Mouse (Mus musculus) WW6 (cell line): ENCODE data around the gene Hyal2.
"Not testable (repeated sequence)": the region's sequence is repeated elsewhere in the genome, so short reads cannot be mapped to it uniquely, and the experiment has no call there.

Experiments
- DNase-seq: peaks from one replicate; pipeline ENCODE4 v3.0.0-alpha.2; 2013; ENCODE audit warnings: low read depth, low spot score

Gene Hyal2

DNA sequence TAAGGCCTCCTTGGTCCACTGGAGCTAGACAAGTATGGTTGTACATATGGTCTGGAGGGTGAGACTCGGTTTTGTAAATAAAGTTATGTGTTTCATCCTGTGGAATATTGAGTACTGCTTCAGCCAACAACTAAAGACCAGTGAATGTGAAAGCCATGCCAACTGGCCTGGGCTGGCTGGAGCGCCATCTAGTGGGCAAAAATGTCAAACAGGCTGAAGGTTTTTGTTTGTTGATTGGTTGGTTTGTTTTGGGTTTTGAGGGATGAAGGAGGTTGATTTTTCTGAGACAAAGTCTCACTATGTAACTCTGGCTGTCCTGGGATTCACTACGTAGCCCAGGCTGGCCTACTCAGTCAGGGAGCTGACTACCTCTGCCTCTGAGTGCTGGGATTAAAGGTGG lies 22.1 kb upstream of the Hyal2 start:
- no peak for DNase-seq

DNA sequence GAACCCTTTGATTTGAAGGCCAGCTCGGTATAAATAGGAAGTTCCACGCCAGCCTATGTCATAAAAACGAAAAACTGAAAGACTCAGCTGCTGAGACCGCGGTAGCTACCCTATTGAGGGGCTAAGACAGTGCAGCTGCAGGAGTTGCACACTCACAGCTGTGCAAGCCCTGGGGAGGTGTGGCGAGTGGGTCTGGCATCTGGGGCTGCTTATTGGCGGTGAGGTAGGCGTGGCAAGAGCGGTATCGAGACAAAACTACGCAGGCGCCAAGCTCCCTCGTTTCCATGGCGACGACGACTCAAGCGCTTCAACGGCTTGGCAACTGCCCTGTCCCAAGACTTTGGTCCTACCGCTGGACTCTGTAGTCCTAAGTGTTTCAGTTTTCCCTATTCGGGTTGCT lies 20.7 kb upstream of the Hyal2 start, which contains the start of gene Zmynd10:
Zmynd10 (plus strand) TSS at position 273 of the 400 bp plus-strand sequence.
- no peak for DNase-seq

DNA sequence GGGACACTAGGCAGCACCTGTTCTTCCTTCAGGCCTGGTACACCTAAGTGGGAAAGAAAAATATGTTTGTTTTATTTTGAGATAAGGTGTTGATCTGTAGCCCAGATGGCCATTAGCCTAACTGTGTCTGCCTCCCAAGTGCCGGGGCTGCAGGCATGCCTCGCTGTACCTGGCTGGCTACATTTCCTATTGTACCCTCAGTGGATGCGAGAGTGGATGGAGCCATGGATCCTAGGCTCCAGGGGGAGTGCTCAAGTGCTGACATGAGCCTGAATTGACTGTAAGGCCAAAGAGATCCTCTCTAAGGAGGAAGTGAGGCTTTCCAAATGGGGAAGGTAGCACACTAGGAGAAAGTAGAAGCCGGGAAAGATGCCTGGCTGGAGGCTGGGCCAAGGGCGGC lies 19.8 kb upstream of the Hyal2 start:
- no peak for DNase-seq

DNA sequence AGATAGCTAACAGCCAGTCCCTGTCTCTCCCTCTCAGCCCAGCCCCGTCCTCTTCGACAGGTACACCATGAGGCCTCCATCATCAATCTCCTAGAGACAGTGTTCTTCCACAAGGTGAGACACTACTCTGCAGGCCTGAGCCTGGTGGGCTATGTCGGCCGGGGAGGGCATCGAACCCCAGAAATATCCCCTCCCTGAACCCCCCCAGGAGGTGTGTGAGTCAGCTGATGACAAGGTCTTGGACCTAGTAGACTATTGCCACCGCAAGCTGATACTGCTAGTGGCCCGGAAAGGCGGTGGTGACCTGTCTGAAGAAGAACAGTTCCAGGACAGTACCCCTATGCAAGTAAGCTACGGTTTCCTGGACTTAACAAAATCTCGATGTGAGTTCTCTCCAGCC lies 18.9 kb upstream of the Hyal2 start:
- DNase-seq = no peak

DNA sequence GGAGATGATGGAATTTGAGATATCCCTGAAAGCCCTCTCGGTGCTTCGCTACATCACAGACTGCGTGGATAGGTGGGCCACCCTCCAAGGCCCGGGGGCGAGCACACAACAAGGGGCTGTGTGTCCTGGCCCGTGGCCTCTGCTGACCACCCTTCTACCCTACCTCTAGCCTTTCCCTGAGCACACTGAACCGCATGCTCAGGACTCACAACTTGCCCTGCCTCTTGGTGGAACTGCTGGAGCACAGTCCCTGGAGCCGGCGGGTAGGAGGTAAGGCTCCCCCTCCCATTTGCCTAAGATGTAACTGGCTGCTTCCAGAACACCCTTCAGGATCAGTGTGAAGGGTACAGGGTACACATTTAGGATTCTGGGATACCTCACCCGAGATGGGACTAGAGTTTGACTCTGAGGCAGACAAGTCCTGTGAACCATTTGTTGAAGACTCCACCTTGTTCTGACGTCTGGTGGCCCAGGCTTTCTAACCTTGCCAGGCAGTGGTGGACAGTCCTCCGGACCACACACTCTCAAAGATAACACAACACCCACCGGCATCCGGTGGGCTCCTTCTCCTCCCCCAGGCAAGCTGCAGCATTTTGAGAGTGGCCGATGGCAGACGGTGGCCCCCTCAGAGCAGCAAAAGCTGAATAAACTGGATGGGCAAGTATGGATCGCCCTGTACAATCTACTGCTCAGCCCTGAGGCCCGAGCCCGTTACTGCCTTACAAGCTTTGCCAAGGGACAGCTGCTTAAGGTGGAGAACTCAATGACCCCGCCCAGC lies 18.3 kb upstream of the Hyal2 start:
- DNase-seq = no peak

DNA sequence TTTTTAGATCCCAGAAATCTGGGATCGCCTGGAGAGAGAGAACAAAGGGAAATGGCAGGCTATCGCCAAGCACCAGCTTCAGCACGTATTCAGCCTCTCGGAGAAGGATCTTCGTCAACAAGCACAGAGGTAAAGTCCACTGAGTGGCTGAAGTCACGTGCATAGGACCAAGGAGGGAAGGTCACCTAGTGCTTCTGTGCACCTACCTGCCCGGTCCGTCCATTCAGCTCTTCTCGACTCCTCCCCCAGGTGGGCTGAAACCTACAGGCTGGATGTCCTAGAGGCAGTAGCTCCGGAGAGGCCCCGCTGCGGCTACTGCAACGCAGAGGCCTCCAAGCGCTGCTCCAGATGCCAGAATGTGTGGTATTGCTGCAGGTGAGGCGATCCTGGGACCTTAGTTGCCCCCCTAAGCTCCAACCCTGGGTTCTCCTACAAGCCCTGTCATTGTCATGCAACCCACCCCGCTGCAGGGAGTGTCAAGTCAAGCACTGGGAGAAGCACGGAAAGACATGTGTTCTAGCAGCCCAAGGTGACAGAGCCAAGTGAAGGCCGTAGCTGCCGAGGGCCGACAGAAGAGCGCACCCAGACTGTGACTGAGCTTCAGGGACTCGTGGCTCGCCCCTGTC lies 17.1 kb upstream of the Hyal2 start:
- DNase-seq = no peak

DNA sequence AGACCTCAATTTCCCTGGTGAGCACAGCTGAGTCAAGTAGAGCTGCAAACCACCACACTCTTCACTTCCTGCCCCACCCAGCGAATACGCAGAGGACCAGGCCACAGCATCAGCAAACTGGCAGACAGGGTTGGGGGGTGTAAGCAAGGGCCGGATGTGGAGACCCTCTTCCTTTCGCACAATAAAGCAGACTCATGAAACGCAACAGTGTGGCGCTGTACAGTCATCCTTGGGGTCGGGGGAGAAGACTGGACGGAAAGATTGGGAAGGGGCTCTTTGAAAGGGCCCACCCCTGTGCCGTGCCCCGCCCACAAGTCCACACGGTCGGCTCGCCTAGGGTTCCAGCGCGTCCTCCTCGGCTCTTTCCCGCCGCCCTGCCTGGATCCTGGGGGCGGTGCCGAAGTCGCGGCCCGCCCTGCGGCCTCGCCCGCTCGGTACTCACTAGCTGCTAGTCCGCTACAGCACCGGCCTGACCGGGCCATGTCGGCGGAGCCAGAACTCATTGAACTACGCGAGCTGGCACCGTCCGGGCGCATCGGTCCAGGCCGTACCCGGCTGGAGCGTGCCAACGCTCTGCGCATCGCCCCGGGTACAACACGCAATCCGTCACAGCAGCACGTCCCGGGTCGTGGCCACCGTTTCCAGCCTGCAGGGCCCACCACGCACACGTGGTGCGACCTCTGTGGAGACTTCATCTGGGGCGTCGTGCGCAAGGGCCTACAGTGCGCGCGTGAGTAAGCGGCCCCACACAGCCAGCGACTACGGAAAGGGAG lies 16.4 kb upstream of the Hyal2 start, which contains the start of gene Rassf1:
Rassf1 (plus strand) TSS at position 439 of the 773 bp plus-strand sequence.
- no peak for DNase-seq

DNA sequence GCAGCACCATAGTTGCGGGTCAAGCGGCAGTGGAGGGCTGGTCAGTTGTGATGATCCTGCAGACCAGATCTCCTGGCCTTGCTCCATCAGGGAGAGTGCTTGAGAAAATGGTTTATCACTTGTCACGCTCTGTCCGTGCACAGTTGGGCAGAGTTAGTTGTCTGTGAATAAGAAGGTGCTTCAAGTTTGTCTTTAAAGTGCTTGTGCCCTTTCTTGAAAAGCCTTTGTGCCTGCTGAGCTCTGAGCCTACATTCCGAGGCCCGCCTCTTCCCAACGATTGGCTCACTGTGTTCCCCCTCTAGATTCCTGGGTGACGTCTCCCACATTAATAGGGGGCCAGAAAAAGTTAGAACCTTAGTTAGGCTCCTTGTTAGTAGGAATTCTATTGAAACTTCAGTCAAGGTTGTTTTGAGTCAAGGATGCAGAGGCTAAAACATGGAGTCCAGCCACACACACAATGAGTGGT lies 15.8 kb upstream of the Hyal2 start:
- no peak for DNase-seq

DNA sequence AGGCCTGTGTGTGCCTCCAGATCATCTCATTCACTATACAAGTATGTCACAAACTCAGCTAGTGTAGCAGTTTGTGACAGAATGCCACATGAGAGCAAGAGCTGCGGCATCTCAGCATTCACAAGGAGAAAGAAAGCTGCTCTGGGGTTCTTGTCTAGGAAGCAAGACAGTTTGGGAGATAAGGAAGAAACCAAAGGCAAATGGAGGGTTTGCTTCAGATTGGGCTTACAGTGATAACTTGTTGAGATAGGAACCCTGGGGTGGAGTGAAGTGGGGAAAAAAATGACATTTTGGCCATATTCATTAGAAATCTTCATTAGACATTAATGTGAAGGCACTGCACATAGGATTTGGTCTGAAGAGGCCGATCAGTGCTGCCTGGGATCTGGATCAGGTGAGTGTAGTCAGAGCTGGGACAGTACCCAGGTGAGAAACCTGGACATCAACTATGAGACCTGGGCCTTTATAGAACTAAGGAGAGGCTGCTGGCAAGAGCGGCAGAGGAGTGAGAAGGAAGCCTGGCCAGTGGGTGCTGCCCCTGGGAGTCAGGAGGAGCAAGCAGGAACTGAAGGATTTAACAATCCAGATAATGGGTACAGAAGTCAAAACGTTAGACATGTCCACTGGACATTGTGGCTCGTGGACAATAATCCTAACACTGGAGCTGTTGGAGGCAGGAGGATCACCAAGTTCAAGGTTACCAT lies 14.9 kb upstream of the Hyal2 start:
- DNase-seq = no peak

DNA sequence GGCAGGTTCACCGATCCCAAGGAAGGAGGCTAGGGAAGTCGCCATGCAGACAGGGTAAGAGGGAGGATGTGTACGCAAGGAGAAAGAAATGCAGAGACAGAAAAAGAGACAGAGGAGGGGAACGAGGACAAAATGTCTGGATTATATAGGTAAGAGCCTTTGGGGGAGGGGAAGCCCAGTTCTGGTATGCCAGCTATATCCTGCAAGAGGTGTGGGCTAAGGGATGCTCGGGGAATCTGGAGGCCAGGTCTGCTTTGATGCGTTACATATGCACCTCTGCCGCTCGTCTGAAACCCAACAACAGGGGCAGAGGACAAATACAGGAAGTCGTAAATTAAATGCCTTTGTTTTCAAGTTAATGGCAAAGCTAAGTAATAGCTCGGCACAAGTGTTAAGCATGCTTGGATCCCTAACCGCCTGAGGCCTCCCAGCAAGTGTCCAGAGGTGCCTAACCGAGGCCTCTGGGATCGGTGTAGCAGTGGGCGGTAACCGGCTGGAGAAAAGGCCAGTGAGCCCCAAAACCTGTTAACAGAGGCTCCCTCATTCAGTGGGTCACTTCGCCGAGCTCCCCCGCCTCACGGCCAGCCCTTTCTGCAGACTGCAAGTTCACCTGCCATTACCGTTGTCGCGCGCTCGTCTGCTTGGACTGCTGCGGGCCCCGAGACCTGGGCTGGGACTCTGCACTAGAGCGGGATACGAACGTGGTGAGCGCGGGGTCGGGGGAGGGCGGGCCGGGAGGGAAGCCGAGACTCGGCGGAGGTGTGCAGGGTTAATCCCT lies 14.0 kb upstream of the Hyal2 start:
- no peak for DNase-seq

DNA sequence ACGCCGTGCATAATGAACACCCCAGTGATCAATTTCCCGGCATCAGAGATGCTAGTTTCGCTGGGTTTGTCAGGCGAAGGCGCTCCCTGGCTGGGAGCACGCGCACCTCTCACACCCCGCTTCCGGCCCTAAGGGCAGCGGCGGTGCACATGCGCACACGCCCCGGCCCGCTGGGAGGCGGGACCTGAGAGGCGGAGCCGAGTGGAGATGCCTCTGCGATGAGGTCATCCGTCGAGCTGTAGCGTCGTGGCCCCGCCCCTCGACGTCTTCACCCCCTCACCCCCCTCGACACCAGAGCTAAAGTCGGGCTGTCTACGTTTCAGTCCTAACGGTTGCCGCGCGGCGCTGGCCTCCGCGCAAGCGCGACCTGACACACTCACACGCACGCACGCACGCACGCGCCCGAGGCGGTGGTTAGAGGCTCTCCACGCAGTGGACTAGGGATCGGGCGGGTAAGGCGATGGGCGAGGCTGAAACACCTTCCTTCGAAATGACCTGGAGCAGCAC lies 13.4 kb upstream of the Hyal2 start:
- DNase-seq = peak; percentile 96

DNA sequence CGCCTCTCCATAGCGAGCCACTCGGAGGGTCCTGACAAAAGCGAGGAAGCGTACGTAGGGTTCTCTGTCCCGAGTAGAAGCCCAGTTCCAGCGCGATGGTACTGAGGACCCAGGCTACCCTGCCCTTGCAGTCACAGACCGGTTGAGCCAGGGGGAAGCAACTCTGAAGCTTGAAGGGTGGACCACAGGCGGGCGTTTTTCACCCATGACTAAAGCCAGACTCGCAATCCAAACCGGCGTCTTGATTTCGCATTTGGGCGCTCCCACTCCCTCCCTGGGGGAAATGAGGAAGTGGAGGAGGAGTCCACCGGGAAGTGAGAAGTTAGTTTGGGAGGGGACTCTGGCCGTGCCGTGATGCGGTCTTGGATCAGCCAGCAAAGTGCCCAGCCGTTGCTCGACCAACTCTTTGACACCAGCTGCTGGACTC lies 12.7 kb upstream of the Hyal2 start:
- no peak for DNase-seq

DNA sequence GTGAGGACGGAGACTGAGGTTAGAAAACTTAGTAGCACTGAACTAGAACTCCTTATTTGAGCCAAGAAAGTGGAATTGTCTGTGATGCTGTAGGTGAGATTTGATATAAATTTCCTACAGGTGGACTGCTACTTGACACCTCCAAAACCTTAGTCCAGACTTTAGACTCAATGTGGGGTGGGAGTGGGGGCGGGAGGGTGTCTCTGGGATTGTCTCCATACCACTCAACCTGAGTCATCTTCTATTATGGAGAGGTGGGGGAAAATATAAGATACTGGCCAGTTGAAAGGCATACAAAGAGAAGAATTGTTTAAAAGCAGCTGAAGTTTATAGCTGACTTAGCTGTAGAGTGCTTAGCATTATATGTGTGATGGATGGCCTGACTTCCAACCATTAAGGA lies 12.0 kb upstream of the Hyal2 start:
- no peak for DNase-seq

DNA sequence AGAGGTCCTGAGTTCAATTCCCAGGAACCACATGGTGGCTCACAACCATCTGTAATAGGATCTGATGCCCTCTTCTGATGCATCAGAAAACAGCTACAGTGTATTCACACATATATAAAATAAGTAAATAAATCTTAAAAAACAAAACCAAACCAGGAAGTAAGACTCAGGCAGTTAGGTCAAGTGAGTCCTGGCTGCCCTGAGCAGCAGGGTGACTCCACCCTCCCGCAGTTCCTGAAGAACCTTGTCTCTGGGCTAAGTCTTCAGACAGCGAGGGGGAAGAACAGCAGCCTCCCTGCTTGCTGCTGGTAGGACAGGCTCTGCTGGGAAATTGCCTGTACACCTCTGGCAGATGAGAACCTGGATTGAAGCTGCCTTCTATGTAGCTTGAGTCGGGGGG lies 11.4 kb upstream of the Hyal2 start:
- DNase-seq = no peak

DNA sequence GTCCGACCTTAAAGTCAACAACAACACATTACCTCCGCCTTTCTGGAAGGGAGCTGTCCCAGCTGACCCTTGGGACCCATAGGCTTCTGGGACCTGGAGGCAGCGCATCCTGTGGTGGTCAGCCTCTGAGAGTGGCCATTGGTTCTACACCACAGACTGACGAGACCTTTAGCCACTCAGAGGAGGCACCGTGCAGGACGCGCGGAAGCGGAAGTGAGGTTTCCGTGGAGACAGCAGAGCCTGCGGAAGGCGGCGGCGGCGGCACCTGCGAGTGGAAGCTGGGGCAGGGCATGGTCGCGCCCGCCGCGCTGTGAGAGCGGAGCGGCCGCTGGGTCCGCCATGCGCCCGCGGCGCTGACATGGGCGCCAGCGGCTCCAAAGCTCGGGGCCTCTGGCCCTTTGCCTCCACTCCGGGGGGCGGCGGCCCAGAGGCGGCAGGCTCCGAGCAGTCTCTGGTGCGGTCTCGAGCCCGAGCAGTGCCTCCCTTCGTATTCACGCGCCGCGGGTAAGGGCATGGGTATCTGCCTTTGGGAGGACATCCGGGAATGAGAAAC lies 4.6 kb upstream of the Hyal2 start, which contains the start of gene Tusc2:
Tusc2 (plus strand) TSS at position 227 of the 553 bp plus-strand sequence.
- DNase-seq = peak; percentile 77

DNA sequence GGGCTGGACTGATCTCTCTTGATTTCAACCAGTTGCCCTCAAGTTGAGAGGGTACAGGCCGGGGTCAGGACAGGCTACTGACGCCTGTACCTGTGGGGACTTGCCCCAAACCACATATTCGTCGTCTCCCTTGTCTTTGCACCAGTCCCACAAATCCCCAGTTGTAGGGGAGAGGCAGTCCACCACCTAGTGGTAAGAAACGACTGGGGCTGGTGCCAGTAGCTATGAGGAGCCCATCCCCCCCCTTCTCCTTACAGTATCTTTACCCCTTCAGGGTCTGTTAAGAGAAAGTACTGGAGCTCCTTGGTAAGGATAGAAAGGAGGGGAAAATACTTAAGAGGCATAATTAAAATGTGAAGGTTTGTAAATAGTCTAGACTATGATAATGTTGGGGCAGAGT lies 2.2 kb upstream of the Hyal2 start:
- DNase-seq = not testable (repeated sequence)

DNA sequence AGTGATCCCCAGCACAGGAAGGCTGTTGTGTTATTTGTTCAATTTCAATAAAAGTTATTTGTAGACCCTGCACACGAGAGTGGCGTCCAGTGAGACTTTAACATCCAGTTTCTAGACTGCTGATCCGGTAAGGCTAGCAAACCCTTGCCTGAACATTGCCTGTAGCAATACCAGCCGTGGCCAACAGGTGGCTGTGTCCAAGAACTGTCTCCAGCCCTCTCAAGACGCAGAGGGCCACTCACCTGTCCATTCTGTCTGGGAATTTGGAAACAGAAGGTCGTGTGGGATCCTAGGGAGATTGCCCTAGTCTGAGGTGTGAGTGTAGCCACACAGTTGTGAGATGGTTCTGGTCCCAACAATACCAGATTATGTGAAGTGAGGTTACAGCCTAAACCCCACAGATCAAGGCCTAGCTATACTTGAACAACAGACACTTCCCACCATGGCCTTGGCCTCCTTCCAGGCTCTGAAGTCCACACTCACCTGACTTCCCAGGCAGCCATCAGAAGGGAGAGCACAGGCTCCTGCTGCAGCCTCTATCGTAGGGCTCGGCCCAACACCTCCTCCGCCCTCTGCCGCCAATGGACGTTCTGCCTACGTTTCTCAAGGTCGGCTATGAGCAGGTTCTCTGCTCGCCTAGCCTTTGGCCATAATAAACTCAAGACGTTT lies 1.6 kb upstream of the Hyal2 start:
- no peak for DNase-seq

DNA sequence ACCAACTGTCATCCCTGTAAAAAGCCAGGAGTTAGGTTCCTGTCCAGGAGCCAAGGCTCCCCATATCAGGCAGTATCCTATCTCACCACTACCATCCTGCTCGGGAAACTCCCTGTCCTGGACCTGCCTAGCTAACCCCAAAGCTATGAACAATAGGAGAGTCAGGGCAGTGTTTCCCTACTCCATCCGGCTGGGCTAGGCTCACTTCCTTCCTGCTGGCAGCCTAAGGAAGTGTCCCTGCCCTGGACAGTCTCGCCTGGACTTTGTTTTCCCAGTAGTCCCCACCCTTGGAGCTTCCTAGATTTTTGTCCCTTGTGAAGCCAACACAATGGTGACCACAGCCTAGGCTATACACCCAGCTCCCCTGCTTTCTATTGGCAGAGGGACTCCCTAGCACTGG lies 890 bp upstream of the Hyal2 start:
- no peak for DNase-seq

DNA sequence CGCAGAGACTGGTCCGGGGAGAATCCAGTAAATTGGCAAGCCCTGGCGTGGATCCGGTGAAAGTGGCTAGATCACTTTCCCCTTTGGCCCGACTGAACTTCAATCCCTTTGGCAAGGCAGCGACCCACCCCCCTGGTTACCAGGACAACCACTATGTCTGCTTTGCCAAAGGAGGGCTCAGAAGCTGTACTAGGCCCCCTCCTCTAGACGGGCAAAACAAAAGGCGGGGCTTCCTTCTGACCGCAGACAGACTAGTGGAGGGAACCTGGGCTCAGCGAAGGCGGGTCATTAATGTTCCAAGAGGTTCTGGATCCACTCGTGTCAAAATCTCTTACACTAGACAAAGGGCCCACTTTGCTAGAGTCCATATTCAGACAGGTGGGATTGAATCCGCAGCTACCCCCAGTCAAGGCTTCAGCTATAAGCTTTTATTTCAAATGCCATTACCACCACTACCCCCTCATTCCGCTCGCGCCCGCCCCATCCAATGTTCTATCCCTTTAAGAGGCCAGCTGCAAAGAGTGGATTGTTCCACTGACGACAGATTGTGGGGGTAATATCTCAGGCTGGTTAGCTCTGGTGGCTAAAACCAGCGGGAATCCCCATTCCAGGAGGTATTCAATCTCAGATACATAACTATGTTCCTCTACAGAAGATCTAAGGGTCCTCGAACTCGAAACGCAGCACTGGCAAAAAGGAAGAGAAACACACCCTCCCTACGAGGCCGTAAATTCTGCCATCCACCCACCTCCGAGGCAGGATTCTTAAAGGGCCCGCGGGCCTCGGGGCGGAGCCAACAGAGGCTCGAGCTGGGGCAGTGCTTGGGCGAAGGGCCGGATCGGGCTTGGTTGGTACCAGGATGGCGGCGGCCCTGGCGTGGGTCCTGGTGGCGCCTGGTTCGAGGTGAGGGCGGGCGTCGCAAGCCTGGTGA lies 851 bp downstream of the Hyal2 start:
- no peak for DNase-seq
